Mouse (Mus musculus): ENCODE measurements around the gene Abca4.

Abca4 gene

GRCm38 (mm10) chr3:122043799-122044547, at the start of gene Abca4:
TSS of gene Abca4 (plus strand) at chr3:122044443.
- DNase-seq (ENCODE audit: low read depth): no peak

DNA sequence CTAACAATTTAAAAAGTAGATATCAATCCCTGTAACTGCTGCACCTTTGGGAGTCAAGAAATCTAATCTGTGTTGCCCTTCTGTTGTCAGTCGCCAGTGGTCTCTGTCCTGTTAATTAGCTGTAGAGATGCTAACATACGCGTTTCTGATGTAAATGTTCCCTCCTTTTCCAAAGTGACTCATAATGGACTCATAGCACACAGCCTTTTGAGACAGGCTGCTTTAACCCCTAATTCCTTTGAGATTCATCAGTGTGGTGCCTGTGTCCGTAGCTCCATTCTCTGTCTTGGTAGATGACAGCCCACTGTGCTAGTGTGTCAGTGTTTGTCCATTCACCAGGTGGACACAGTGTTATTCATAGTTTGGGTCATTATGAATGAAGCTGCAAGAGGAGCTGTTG, 49.1 kb upstream of the Abca4 start:
- peak; percentile 36 for DNase-seq (ENCODE audit: low read depth)

- DNase-seq (ENCODE audit: low read depth): no peak
Measured at GRCm38 (mm10) chr3:121999934-122000333, 44.3 kb upstream of the Abca4 start.

DNA sequence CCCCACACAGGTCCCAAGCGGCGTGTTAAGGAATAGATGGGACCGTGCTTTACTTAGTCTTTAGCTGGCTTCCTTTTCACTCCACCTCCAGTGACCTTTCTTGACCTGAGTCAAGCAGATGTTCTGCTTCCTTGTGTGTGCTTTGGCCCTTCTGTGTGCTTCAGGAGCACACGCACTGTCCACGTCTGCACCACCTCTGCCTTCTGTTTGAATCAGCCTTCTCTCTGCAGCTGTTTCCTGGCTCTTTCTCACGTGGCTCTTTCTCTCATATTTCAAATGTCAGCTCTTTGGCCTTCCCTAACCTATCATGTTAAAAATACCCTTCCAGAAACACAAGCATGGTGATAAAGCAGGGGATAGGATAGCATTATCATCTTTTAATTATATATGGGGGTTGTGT, 42.7 kb upstream of the Abca4 start:
- no peak for DNase-seq (ENCODE audit: low read depth)

GRCm38 (mm10) chr3:122009818-122010217, 34.4 kb upstream of the Abca4 start:
- DNase-seq (ENCODE audit: low read depth): no peak

DNA sequence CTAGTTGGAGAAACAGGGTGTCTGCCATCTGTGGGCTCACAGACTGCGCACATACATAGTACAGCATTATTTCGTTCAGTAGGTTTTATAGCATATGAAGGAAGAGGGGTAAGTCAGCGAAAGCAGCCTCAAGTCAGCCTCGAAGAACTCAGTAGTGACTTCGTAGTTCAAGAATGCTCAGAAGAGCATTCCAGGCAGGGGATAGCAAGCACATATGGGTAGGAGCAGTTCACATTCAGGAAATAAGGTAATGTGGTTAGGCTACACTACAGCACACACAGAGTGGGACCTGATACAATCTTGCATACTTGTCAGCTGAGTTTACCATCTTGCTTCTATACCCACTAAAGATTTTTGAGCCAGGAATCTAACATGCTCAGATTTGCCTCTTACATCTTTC, 34.0 kb upstream of the Abca4 start:
- peak; percentile 51 for DNase-seq (ENCODE audit: low read depth)

- no peak for DNase-seq (ENCODE audit: low read depth)
Measured at GRCm38 (mm10) chr3:122012464-122012863, 31.8 kb upstream of the Abca4 start.

- DNase-seq (ENCODE audit: low read depth): no peak
Measured at GRCm38 (mm10) chr3:122018421-122018820, 25.8 kb upstream of the Abca4 start.

GRCm38 (mm10) chr3:122019159-122019558, 25.1 kb upstream of the Abca4 start:
- no peak for DNase-seq (ENCODE audit: low read depth)

DNA sequence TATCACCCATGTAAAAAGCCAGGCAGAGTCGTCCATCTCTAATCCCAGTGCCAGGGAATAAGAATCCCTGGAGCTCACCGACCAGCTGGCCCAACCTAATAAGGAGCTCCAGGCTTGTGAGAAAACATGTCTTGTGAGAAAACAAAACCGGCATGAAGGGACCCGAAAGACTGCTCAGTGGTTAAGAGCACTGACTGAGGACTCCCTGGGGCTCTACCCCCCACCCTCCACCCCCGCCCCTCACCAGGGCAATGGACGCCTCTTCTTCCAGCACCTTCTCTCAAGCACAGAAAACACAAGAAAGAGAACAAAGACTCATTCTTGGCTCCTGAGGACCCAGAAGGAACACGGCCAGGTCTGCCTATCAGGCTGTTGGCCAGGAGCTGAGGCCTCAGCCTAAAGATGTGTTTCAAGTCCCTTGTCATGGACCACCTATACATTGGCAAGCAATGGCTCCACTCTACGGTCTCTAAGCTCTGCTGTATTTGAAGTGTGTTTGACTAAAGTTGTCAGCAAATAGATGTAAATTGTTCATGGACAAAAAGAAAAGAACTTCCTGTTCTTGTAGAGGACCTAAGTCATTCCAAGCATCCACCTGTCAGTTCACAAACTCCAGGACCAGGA, 23.1 kb upstream of the Abca4 start:
- no peak for DNase-seq (ENCODE audit: low read depth)

GRCm38 (mm10) chr3:122022355-122022754, 21.9 kb upstream of the Abca4 start:
- peak; percentile 28 for DNase-seq (ENCODE audit: low read depth)

GRCm38 (mm10) chr3:122026676-122027075, 17.6 kb upstream of the Abca4 start:
- peak; percentile 64 for DNase-seq (ENCODE audit: low read depth)

DNA sequence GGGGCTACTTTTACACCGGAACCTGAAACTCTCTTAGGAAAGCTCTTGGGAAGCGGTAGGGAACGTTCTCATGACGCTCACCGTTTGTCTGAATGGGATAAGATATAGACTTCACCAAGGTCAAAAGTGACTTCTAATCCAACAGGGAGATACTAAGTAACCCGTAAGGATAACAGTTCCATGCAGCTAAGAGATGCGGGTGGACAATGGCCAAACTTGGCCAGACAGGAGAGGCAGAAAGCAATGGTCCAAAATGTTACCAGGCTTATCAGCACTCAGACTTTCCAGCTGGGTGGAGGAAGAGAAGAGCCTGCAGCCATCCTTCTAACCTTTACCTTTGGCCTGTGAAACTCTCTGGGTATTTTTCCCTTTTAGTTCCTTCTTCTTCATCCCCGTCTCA, 16.5 kb upstream of the Abca4 start:
- DNase-seq (ENCODE audit: low read depth): no peak

DNA sequence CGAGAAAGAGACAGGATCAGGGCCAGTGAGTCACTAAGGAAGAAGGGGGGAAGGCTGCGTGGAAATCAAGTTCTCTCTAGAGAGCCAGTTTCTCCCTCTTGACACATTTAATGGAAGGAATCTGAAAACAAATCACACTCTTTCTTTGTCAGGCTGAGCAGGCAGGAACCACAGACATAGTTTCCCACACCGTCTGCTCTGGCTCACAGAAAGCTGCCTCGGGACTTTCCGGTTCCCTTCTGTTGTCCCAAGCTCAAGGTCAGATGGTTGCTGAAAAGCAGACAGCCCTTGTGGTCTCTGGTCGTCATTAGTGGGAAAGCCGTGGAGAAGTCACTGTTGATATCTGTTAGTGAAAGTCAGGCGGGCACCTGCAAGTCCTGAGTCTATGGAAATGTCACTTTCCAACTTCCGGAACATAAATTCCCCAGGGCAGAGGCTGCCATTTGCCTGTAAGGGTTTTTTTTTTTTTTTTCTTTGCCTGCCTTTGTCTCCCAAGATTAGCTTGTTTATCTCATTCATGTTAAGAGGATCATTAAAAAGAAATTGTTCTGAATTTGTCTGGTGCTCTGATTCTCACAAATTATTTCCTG, 10.9 kb upstream of the Abca4 start:
- peak; percentile 25 for DNase-seq (ENCODE audit: low read depth)

- DNase-seq (ENCODE audit: low read depth): no peak
Measured at GRCm38 (mm10) chr3:122034240-122034639, 10.0 kb upstream of the Abca4 start.

- DNase-seq (ENCODE audit: low read depth): no peak
Measured at GRCm38 (mm10) chr3:122035092-122035491, 9.2 kb upstream of the Abca4 start.

DNA sequence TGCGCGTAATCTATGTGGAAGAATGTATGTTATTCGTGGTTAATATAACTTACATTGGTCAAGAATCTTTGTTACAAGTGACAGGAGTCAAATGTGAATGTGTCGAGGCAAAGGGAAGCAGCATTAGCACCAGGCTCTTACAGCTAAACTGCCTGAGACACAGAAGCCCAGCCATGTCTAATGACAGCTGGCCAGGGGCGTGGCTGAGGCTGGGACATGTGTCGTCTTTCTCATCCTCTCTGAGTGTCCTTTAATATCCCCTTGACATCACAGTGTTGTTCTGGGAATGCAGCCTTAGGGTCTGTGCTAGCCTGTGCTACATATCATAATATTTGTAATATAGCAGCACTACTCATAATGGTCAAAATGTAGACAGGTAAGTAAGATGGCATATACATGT, 3.7 kb upstream of the Abca4 start:
- DNase-seq (ENCODE audit: low read depth): no peak

DNA sequence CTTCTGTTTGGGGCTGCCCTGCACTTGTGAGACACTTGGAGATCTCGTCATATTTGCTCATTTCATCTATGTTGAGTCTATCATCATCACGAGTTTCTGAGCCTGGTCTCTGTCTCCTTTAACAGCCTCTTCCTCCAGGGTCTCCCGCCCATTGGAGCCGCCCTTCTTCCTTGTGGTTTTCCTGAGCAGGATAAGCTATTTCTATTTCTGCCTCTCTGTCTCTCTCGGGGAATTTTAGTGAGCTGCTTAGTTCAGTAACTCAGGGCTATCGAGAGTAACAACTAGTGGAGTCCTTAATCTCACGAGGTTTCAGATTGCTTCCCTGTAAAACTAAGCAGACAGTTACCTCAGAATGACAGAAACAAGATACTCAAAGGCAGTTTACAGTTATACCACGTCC, 1.1 kb upstream of the Abca4 start:
- DNase-seq (ENCODE audit: low read depth): no peak

DNA sequence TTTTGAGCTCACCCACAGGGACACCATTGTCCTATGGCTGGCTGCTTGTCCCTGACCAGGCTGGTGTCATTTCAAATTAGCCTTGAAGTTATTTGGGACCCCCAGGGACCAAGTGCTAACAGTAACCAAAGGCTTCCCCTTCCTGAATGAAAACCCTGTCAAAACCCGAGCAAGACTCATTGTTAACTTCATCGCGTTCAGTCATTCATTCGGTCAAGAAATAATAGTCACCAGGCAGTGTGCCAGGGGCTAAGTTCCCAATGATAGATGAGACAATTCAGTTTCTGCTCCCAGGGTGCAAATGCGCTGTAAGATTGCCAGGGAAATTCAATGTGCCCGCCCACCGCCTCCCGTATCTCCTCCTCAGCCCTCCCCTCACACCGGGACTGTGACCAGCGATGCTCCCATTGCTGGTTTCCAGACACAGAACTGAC, 2.0 kb downstream of the Abca4 start:
- DNase-seq (ENCODE audit: low read depth): peak; percentile 55

- peak; percentile 70 for DNase-seq (ENCODE audit: low read depth)
Measured at GRCm38 (mm10) chr3:122047402-122047801, 3.2 kb downstream of the Abca4 start.

DNA sequence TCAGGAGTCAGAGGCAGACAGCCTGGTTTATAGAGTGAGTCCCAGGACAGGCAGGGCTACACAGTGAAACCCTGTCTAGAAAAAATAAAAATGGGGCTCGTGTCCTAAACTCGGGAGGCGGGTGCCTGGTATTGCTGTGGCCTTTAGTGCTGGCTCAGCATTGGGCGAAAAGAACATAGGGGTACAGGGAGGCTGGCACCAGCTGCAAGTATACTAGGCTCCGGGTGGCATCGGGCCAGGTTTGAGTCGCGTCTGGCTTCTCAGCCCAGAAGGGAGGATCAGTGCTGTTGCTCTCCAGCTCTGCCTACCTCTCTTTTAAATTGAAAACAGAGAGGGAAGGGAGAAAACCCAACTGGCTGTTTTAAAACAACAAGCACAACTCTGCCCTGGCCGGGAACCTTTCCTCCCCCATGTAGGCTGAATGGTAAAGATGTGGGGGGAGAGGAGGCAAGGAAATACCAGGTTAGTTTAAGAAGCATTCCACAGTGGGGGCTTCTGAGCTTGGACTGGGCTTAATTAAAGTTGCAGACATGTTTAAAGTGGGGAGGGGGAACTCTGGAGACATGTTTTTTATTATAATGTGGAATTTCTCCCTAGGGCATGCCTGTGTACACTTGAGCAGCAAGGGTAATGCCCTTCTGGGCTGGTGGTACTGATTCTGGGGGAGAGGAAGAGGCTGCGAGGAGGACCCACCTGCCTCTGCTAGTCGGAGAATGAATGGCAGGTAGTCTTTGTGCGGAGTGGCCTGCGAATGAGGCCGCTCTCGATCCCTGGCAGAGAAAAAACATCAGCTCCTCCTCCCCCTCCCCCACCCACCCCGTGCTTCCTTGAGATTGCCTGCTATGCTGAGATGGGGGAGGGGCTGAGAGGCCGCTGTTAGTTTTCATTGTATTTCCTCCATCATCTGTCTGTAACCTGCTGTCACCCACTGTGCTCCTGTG, 3.9 kb downstream of the Abca4 start:
- DNase-seq (ENCODE audit: low read depth): peak; percentile 92

GRCm38 (mm10) chr3:122049158-122049557, 4.9 kb downstream of the Abca4 start:
- peak; percentile 77 for DNase-seq (ENCODE audit: low read depth)

Measured in NIH3T3 (cell line).